Mouse (Mus musculus) cortical plate, adult 2 months (tissue): ENCODE data around the gene Tmem185b.

Experiments used
- CTCF ChIP-seq: fragments of 200-500 bp; IDR thresholded peaks from 2 replicates; pipeline ENCODE4 v1.5.1; 2011; ENCODE audit warnings: mild to moderate bottlenecking, control low read depth, low read length; ENCODE audit not compliant: insufficient read depth; ENCODE audit errors: extremely low read depth
- POLR2A ChIP-seq: fragments of 200-500 bp; IDR thresholded peaks from 2 replicates; pipeline ENCODE4 v1.6.1; 2011; ENCODE audit warnings: mild to moderate bottlenecking, low read length, control low read depth; ENCODE audit not compliant: insufficient read depth; ENCODE audit errors: extremely low read depth

DNA sequence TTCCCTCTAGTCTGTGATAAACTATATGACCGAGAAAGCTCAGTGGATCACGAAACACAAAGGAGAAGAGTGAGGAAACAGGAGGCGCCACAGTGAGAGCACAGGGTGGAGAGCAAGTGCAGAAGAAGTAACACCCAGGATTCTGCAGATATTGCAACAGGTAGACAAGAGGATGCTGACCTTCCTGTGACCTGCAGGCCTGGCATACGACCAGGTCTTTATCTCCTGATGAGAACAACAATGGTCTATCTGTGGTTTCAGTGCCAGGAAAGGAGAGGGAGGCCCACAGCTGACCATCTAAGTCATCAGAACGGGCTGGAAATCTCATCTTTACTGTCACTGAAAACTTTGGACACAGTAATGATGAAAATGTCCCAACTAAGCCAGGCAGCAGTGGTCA, 29.7 kb downstream of the Tmem185b start:
- TF ChIP-seq CTCF (no peak), POLR2A (no peak)
